Mouse (Mus musculus) skeletal muscle tissue, postnatal 0 days (tissue): ENCODE data around the gene Cplane1. TPM values are rescaled to one million over a fixed set of nuclear protein-coding genes. Genes with fewer than 3 reads are reported as not detected.

ENCODE experiments used
- polyA plus RNA-seq: library from polyadenylated mRNA; unstranded; fragments of >200 nt; fragmentation: Nextera tagmentation; extraction: Ambion mirVana; gene quantifications from 2 replicates; pipeline ENCODE4 v1.2.1, GENCODE M21; 2015

The Cplane1 gene
- 3.3 and 3.4 TPM in 2 replicates for polyA plus RNA-seq

GRCm38 (mm10) chr15:8168591-8169265, at the start of gene Cplane1:
Gene Cplane1, plus strand, starts transcription at chr15:8169106.

Other genes starting within 250 kb of the Cplane1 start
- 29.7 and 32.2 TPM in 2 replicates for gene Wdr70, start 69.9 kb upstream of the Cplane1 start, polyA plus RNA-seq
- 3.3 and 3.7 TPM in 2 replicates for gene Nup155, start 59.8 kb upstream of the Cplane1 start, polyA plus RNA-seq